Mouse (Mus musculus) hindbrain, embryonic 11.5 days (tissue): ENCODE measurements at regions not wholly inside any gene's neighbourhood (a gene's known extent, or its start where the extent isn't known, plus 50 kb on each side); places are given as distances from the start of the nearest gene placed in this dataset.
A peak's percentile ranks its signal among the peaks of the same experiment; 100 is the strongest.

Experiments
- ATAC-seq: fragments of 200-750 bp; cut with Nextera tagmentation; 2 replicates; pipeline ENCODE4 v1.8.0; 2017; ENCODE audit warnings: mild to moderate bottlenecking, moderate TSS enrichment, moderate library complexity; ENCODE audit not compliant: low FRiP score
- DNase-seq: peaks from one replicate; pipeline ENCODE4 v3.0.0-alpha.2; 2015; ENCODE audit warnings: low spot score
- H3K27ac ChIP-seq: fragments of 300-500 bp; sonication (generic); 2 replicates; pipeline ENCODE4 v1.5.1; 2014; ENCODE audit warnings: mild to moderate bottlenecking, low read depth, low read length
- H3K27me3 ChIP-seq: fragments of 300-500 bp; sonication (generic); 2 replicates; pipeline ENCODE4 v1.6.1; 2014; ENCODE audit warnings: mild to moderate bottlenecking, low read length, moderate library complexity, mixed read lengths; ENCODE audit not compliant: control insufficient read depth, insufficient read depth
- H3K36me3 ChIP-seq: fragments of 300-500 bp; sonication (generic); 2 replicates; pipeline ENCODE4 v1.6.1; 2014; ENCODE audit warnings: mild to moderate bottlenecking, low read length, moderate library complexity, mixed read lengths; ENCODE audit not compliant: control insufficient read depth, insufficient read depth
- H3K4me1 ChIP-seq: fragments of 300-500 bp; sonication (generic); replicated peaks from 2 replicates; pipeline ENCODE4 v1.6.1; 2014; ENCODE audit warnings: low read length, mixed read lengths; ENCODE audit not compliant: control insufficient read depth, insufficient read depth
- H3K4me2 ChIP-seq: fragments of 300-500 bp; sonication (generic); replicated peaks from 2 replicates; pipeline ENCODE4 v1.6.1; 2014; ENCODE audit warnings: mild to moderate bottlenecking, low read depth, low read length
- H3K4me3 ChIP-seq: fragments of 300-500 bp; sonication (generic); 2 replicates; pipeline ENCODE4 v1.5.1; 2014; ENCODE audit warnings: low read depth, low read length
- H3K9ac ChIP-seq: fragments of 300-500 bp; sonication (generic); 2 replicates; pipeline ENCODE4 v1.6.1; 2014; ENCODE audit warnings: low read depth, low read length
- H3K9me3 ChIP-seq: fragments of 300-500 bp; sonication (generic); 2 replicates; pipeline ENCODE4 v1.6.1; 2016; ENCODE audit warnings: low read length; ENCODE audit not compliant: control insufficient read depth
- WGBS: fragments of 180-500 bp; shearing (Covaris S2); extraction: QIAGEN DNeasy Blood & Tissue Kit; methylation state at CpG from one replicate; pipeline ENCODE4 v1.1.7; 2014; 5-methylcytosine and 5-hydroxymethylcytosine counted together

- no peak overlapping the region for H3K9ac ChIP-seq
- H3K4me3 ChIP-seq, result no peak overlapping the region
- peak; percentile 49; the same call in 1 of the 2 replicates for ATAC-seq
- 27% methylated on average over 2 of the region's 2 CpGs for WGBS
- H3K4me1 ChIP-seq, result no peaks in the 10 kb centered on the region
- H3K36me3 ChIP-seq, result no peaks in the 10 kb centered on the region
- DNase-seq, result no peak
- H3K9me3 ChIP-seq, result no peaks in the 10 kb centered on the region
- no peaks in the 10 kb centered on the region for H3K27me3 ChIP-seq
- H3K27ac ChIP-seq, result no peak overlapping the region
- H3K4me2 ChIP-seq, result no peak overlapping the region
Observed at GRCm38 (mm10) chr13:84356455-84356854, 134.4 kb downstream of the Tmem161b start.

GRCm38 (mm10) chr13:84360536-84360935 lies 138.4 kb downstream of the Tmem161b start:
- Histone ChIP-seq H3K4me3 (no peak overlapping the region), H3K9ac (no peak overlapping the region), H3K27ac (no peak overlapping the region), H3K27me3 (no peaks in the 10 kb centered on the region), H3K9me3 (no peaks in the 10 kb centered on the region), H3K4me2 (no peak overlapping the region), H3K4me1 (no peaks in the 10 kb centered on the region), H3K36me3 (no peaks in the 10 kb centered on the region)
- no peak for ATAC-seq
- no peak for DNase-seq
- WGBS, result 98% methylated on average over 2 of the region's 2 CpGs

- no peaks in the 10 kb centered on the region for H3K9me3 ChIP-seq
- H3K9ac ChIP-seq, result no peak overlapping the region
- no peak overlapping the region for H3K4me2 ChIP-seq
- no peak for DNase-seq
- WGBS, result 86% methylated on average over 4 of the region's 4 CpGs
- no peak for ATAC-seq
- no peaks in the 10 kb centered on the region for H3K4me1 ChIP-seq
- no peak overlapping the region for H3K4me3 ChIP-seq
- H3K27ac ChIP-seq, result no peak overlapping the region
- H3K36me3 ChIP-seq, result no peaks in the 10 kb centered on the region
- no peaks in the 10 kb centered on the region for H3K27me3 ChIP-seq
Observed at GRCm38 (mm10) chr13:84364069-84364468, 142.0 kb downstream of the Tmem161b start.

GRCm38 (mm10) chr13:84365503-84365902 lies 143.4 kb downstream of the Tmem161b start:
- H3K36me3 ChIP-seq, result no peaks in the 10 kb centered on the region
- H3K27ac ChIP-seq, result no peak overlapping the region
- ATAC-seq (no peak), DNase-seq (no peak)
- no peaks in the 10 kb centered on the region for H3K4me1 ChIP-seq
- no peaks in the 10 kb centered on the region for H3K9me3 ChIP-seq
- no peak overlapping the region for H3K4me3 ChIP-seq
- H3K9ac ChIP-seq, result no peak overlapping the region
- no peaks in the 10 kb centered on the region for H3K27me3 ChIP-seq
- H3K4me2 ChIP-seq, result no peak overlapping the region

- Histone ChIP-seq H3K27me3 (no peaks in the 10 kb centered on the region), H3K27ac (no peak overlapping the region), H3K4me1 (no peaks in the 10 kb centered on the region), H3K4me3 (no peak overlapping the region), H3K9ac (no peak overlapping the region), H3K36me3 (no peaks in the 10 kb centered on the region), H3K9me3 (no peaks in the 10 kb centered on the region), H3K4me2 (no peak overlapping the region)
- no peak for ATAC-seq
- DNase-seq, result no peak
Observed at GRCm38 (mm10) chr13:84366017-84366416, 143.9 kb downstream of the Tmem161b start.

GRCm38 (mm10) chr13:84366839-84367238 lies 144.7 kb downstream of the Tmem161b start:
- DNase-seq (no peak), ATAC-seq (no peak)
- H3K9ac ChIP-seq, result no peak overlapping the region
- no peak overlapping the region for H3K4me2 ChIP-seq
- H3K9me3 ChIP-seq, result no peaks in the 10 kb centered on the region
- 83% methylated on average over 1 of the region's 1 CpGs for WGBS
- H3K27me3 ChIP-seq, result no peaks in the 10 kb centered on the region
- no peaks in the 10 kb centered on the region for H3K4me1 ChIP-seq
- no peaks in the 10 kb centered on the region for H3K36me3 ChIP-seq
- no peak overlapping the region for H3K27ac ChIP-seq
- no peak overlapping the region for H3K4me3 ChIP-seq

GRCm38 (mm10) chr13:84368225-84368624 lies 146.1 kb downstream of the Tmem161b start:
- Histone ChIP-seq H3K27me3 (no peaks in the 10 kb centered on the region), H3K27ac (no peak overlapping the region), H3K9me3 (no peaks in the 10 kb centered on the region), H3K4me3 (no peak overlapping the region), H3K4me1 (no peaks in the 10 kb centered on the region), H3K36me3 (no peaks in the 10 kb centered on the region), H3K9ac (no peak overlapping the region), H3K4me2 (no peak overlapping the region)
- no peak for DNase-seq
- no peak for ATAC-seq
- WGBS, result 90% methylated on average over 2 of the region's 2 CpGs

GRCm38 (mm10) chr13:84374711-84375257 lies 152.7 kb downstream of the Tmem161b start:
- H3K9ac ChIP-seq, result no peak overlapping the region
- no peaks in the 10 kb centered on the region for H3K9me3 ChIP-seq
- DNase-seq (no peak), ATAC-seq (no peak)
- H3K4me2 ChIP-seq, result no peak overlapping the region
- WGBS, result 93% methylated on average over 4 of the region's 4 CpGs
- H3K4me1 ChIP-seq, result no peaks in the 10 kb centered on the region
- no peak overlapping the region for H3K27ac ChIP-seq
- H3K4me3 ChIP-seq, result no peak overlapping the region
- no peaks in the 10 kb centered on the region for H3K27me3 ChIP-seq
- H3K36me3 ChIP-seq, result no peaks in the 10 kb centered on the region

GRCm38 (mm10) chr13:84375941-84376340 lies 153.8 kb downstream of the Tmem161b start:
- WGBS, result 91% methylated on average over 4 of the region's 4 CpGs
- Histone ChIP-seq H3K4me1 (no peaks in the 10 kb centered on the region), H3K27me3 (no peaks in the 10 kb centered on the region), H3K9ac (no peak overlapping the region), H3K36me3 (no peaks in the 10 kb centered on the region), H3K4me2 (no peak overlapping the region), H3K27ac (no peak overlapping the region), H3K4me3 (no peak overlapping the region), H3K9me3 (no peaks in the 10 kb centered on the region)
- DNase-seq (no peak), ATAC-seq (no peak)
